Mouse (Mus musculus) adrenal gland, adult 18-20 months (tissue): ENCODE results near the gene Tesmin. TPM values are rescaled to one million over a fixed set of nuclear protein-coding genes. Genes with fewer than 3 reads are reported as not detected.
A peak's percentile ranks its signal among the peaks of the same experiment; 100 is the strongest.

Source experiments
- DNase-seq, 2 experiments: peaks; one replicate each; pipeline ENCODE4 v3.0.0; 2021 to 2022; ENCODE audit warnings: low spot score in 2 of 2
- total RNA-seq, 2 experiments: library from RNA; stranded (reverse); gene quantifications; 1 replicate in 1 of 2; 2 replicates in 1 of 2; pipeline ENCODE4 v1.2.3; 2021

Tesmin gene
- total RNA-seq, 2 experiments from 2014 or later: 0.17 to 0.26 TPM

- DNase-seq: no peak
Measured at GRCm38 (mm10) chr19:3440667-3441066, 52.0 kb downstream of the Tesmin start.

GRCm38 (mm10) chr19:3441092-3441491 lies 52.4 kb downstream of the Tesmin start:
- no peak for DNase-seq

- no peak for DNase-seq
Measured at GRCm38 (mm10) chr19:3447348-3447747, 58.7 kb downstream of the Tesmin start.

- no peak for DNase-seq
Measured at GRCm38 (mm10) chr19:3449248-3449647, 60.6 kb downstream of the Tesmin start.

- no peak for DNase-seq
Measured at GRCm38 (mm10) chr19:3450714-3451113, 62.1 kb downstream of the Tesmin start.

GRCm38 (mm10) chr19:3451170-3451569 lies 62.5 kb downstream of the Tesmin start:
- DNase-seq: peak; percentile 39 to 48

GRCm38 (mm10) chr19:3451649-3452048 lies 63.0 kb downstream of the Tesmin start:
- peak in 1 of 2 experiments; percentile 10 for DNase-seq

Other genes starting within 250 kb of the Tesmin start
- 10 to 100 TPM; 71.8 to 72.5 TPM for gene Mrpl21, start 106.0 kb upstream of the Tesmin start, total RNA-seq
- gene Ighmbp2, start 105.8 kb upstream of the Tesmin start, total RNA-seq: 1 to 10 TPM; 4.9 to 6.2 TPM
- gene Cpt1a, start 66.5 kb upstream of the Tesmin start, total RNA-seq: 100 to 1,000 TPM; 135 to 368 TPM
- 10 to 100 TPM; 56.8 to 67.0 TPM for gene Gal, start 25.7 kb downstream of the Tesmin start, total RNA-seq
- gene Ppp6r3, start 186.9 kb downstream of the Tesmin start, total RNA-seq: 100 to 1,000 TPM in 1 of 2 experiments, 10 to 100 TPM in 1; 82.6 to 101 TPM